Comparison of ENCODE assay signal across 8 mouse cellular contexts in genomic region chr13:81783405-81784342, GRCm38 (mm10). TPM values are rescaled to one million over a fixed set of nuclear protein-coding genes. Genes with fewer than 3 reads are reported as not detected.
DNase-seq lines count a peak whose midpoint lies in the region; ATAC-seq and TF ChIP-seq lines count a peak whose summit lies in the region.

No protein-coding gene starts in this region.

- H3K27ac ChIP-seq in bone marrow macrophage, adult 2 months (ENCODE audit: insufficient read depth, low read depth, low read length) = peak overlapping the region; percentile 88
- H3K27ac ChIP-seq in embryonic fibroblast, embryonic 13.5 days (ENCODE audit: insufficient read depth, low read length) = peak overlapping the region; percentile 91
- peak overlapping the region; percentile 98 for H3K27ac ChIP-seq in kidney, embryonic 14.5 days (ENCODE audit: low read depth, low read length)
- H3K27ac ChIP-seq in limb, embryonic 15.5 days = peak overlapping the region; percentile 100

- peak overlapping the region; percentile 70 for H3K4me2 ChIP-seq in kidney, embryonic 14.5 days (replicated peaks; ENCODE audit: low read depth, low read length)
- peak overlapping the region; percentile 67 for H3K4me2 ChIP-seq in limb, embryonic 15.5 days

- ATAC-seq in kidney, embryonic 14.5 days (ENCODE audit: low FRiP score, low TSS enrichment) = peak; percentile 99
- ATAC-seq in limb, embryonic 15.5 days (ENCODE audit: insufficient number of reproducible peaks, low FRiP score, low TSS enrichment, low read depth) = peak; percentile 97

- H3K27me3 ChIP-seq in kidney, embryonic 14.5 days (ENCODE audit: control insufficient read depth, insufficient read depth, low read length) = no peaks in the 10 kb centered on the region
- no peaks in the 10 kb centered on the region for H3K27me3 ChIP-seq in limb, embryonic 15.5 days

- peak overlapping the region; percentile 86 for H3K4me3 ChIP-seq in bone marrow macrophage, adult 2 months (ENCODE audit: insufficient read depth, low read length)
- H3K4me3 ChIP-seq in embryonic fibroblast, embryonic 13.5 days (ENCODE audit: insufficient read depth, low read length) = peak overlapping the region; percentile 73
- peak overlapping the region; percentile 68 for H3K4me3 ChIP-seq in kidney, embryonic 14.5 days (ENCODE audit: low read length)
- H3K4me3 ChIP-seq in limb, embryonic 15.5 days = peak overlapping the region; percentile 74

- H3K9me3 ChIP-seq in kidney, embryonic 14.5 days (ENCODE audit: control insufficient read depth, low read length) = no peaks in the 10 kb centered on the region
- no peaks in the 10 kb centered on the region for H3K9me3 ChIP-seq in limb, embryonic 15.5 days

- peak overlapping the region; percentile 88 for H3K9ac ChIP-seq in kidney, embryonic 14.5 days (ENCODE audit: low read depth, low read length)
- H3K9ac ChIP-seq in limb, embryonic 15.5 days = peak overlapping the region; percentile 77

- peak; percentile 99 for DNase-seq in A20 (ENCODE audit: low read depth, low spot score)
- peak; percentile 98 to 99 for DNase-seq in heart, adult 9 months (ENCODE audit: low spot score in 2 of 2)
- DNase-seq in monocyte, adult 2 months (ENCODE audit: low read depth in 1 of 2, low spot score in 2 of 2) = peak; percentile 91 to 96
- peak; percentile 97 to 98 for DNase-seq in spleen, postnatal 36 days (ENCODE audit: low spot score in 2 of 2)

- peaks cover 3% of the 10 kb centered on the region; the same call in 1 of the 2 replicates for H3K4me1 ChIP-seq in bone marrow macrophage, adult 2 months (ENCODE audit: control insufficient read depth, insufficient read depth, low read length)
- H3K4me1 ChIP-seq in embryonic fibroblast, embryonic 13.5 days (ENCODE audit: control insufficient read depth, insufficient read depth, low read length) = peaks cover 3% of the 10 kb centered on the region; the same call in 1 of the 2 replicates
- 0 out of 2 replicates have a peak, but pooled peaks cover 3% of the 10 kb centered on the region for H3K4me1 ChIP-seq in kidney, embryonic 14.5 days (ENCODE audit: control insufficient read depth, insufficient read depth, low read length)
- peaks cover 12% of the 10 kb centered on the region for H3K4me1 ChIP-seq in limb, embryonic 15.5 days

- WGBS in kidney, embryonic 14.5 days = under 1% methylated on average over 59 of the region's 62 CpGs
- 1% methylated on average over 62 of the region's 62 CpGs for WGBS in limb, embryonic 15.5 days

- peaks cover 12% of the 10 kb centered on the region; the same call in 1 of the 2 replicates for H3K36me3 ChIP-seq in kidney, embryonic 14.5 days (ENCODE audit: control insufficient read depth, insufficient read depth, low read length)
- H3K36me3 ChIP-seq in limb, embryonic 15.5 days = peaks cover 7% of the 10 kb centered on the region; the same call in 1 of the 2 replicates

- TF ChIP-seq CTCF in bone marrow macrophage, adult 2 months (IDR thresholded peaks at IDR 0.05; ENCODE audit: low read depth, low read length) = no peak
- TF ChIP-seq CTCF in embryonic fibroblast, embryonic 13.5 days (IDR thresholded peaks at IDR 0.05; ENCODE audit: borderline replicate concordance, insufficient read depth, low read length) = no peak

- peak; percentile 51; the same call in 1 of the 2 replicates for TF ChIP-seq POLR2A in bone marrow macrophage, adult 2 months (IDR thresholded peaks at IDR 0.05; ENCODE audit: borderline replicate concordance, low read depth, low read length)
- TF ChIP-seq POLR2A in embryonic fibroblast, embryonic 13.5 days (IDR thresholded peaks at IDR 0.05; ENCODE audit: low read depth, low read length) = peak; percentile 57

RNA-seq across cellular contexts. Expression of gene Cetn3, which starts 0.8 kb away (rescaled TPM):
- polyA plus RNA-seq in bone marrow macrophage, adult 2 months (2012; ENCODE audit: insufficient read depth, insufficient read length, missing spikeins) = 93.8 and 107 TPM in 2 replicates
- 134 and 135 TPM in 2 replicates for polyA plus RNA-seq in embryonic fibroblast, embryonic 13.5 days (2011; ENCODE audit: insufficient read length, low read depth, missing spikeins)
- 275 and 385 TPM in 2 replicates for polyA plus RNA-seq in kidney, embryonic 14.5 days (2014; fragmentation: Nextera tagmentation; extraction: Ambion mirVana)
- polyA plus RNA-seq in limb, embryonic 15.5 days (2015; fragmentation: Nextera tagmentation; extraction: Ambion mirVana) = 199 and 207 TPM in 2 replicates

Comparison
In these comparisons a context has a peak if more than half of its experiments do, and no peak if none do; other contexts are left out.
1. Peak in every context shown above with its lines: DNase-seq, ATAC-seq, H3K4me3 ChIP-seq and H3K27ac ChIP-seq.